Mouse (Mus musculus): ENCODE measurements around the gene Erich3. TPM values are rescaled to one million over a fixed set of nuclear protein-coding genes. Genes with fewer than 3 reads are reported as not detected.

Gene Erich3
- total and polyA plus RNA-seq, 3 experiments = not detected

DNA sequence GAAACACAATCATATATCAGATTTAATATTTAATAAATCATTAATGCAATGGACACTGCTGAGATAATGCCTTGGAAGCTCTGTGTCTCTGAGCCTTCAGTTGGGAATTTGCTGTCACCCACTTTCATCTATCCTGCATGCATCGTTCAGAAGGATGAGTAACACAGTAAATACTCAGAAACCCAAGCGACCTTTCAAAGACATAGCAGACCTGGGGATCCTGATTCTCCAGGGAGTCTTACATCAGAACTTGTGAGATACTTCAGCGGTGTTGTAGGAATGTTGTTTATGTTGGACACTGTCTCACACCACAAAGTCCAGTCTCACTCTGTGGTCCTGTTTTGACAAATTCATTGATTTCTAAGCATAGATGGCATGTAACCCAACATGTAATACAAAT, 97.4 kb downstream of the Erich3 start:
- no peaks in the 10 kb centered on the region for H3K79me2 ChIP-seq (ENCODE audit: control insufficient read depth, insufficient read depth, low read length, poor library complexity)
- no peak overlapping the region for H3K4me3 ChIP-seq (ENCODE audit: control insufficient read depth in 1 of 2, insufficient read depth in 1 of 2, low read depth in 2 of 2, low read length in 2 of 2)
- H3K9me3 ChIP-seq (replicated peaks; ENCODE audit: insufficient read depth, low read length) = no peaks in the 10 kb centered on the region
- H3K4me1 ChIP-seq (ENCODE audit: control insufficient read depth in 1 of 2, insufficient read depth in 2 of 2, low read length in 2 of 2) = no peaks in the 10 kb centered on the region
- no peak for DNase-seq (ENCODE audit: low read depth, low spot score)
- H3K9ac ChIP-seq (ENCODE audit: control insufficient read depth, low read depth, low read length, poor library complexity, severe bottlenecking) = no peak overlapping the region
- H3K27ac ChIP-seq (ENCODE audit: control insufficient read depth, low read depth, low read length) = no peak overlapping the region
- TF ChIP-seq GATA1 (IDR thresholded peaks at IDR 0.05; ENCODE audit: low read depth, low read length) (no peak), CHD1 (IDR thresholded peaks at IDR 0.05; ENCODE audit: low read depth, low read length) (no peak), HCFC1 (IDR thresholded peaks at IDR 0.05; ENCODE audit: low read depth, low read length) (no peak), USF2 (IDR thresholded peaks at IDR 0.05; ENCODE audit: borderline replicate concordance in 1 of 2, insufficient read depth in 1 of 2, low read depth in 1 of 2, low read length in 2 of 2) (no peak), NRF1 (IDR thresholded peaks at IDR 0.05; ENCODE audit: insufficient read depth, low read depth, low read length, poor library complexity, severe bottlenecking) (no peak), MAFK (IDR thresholded peaks at IDR 0.05; ENCODE audit: borderline replicate concordance, low read depth, low read length) (no peak), ZC3H11A (IDR thresholded peaks at IDR 0.05; ENCODE audit: low read depth, low read length) (no peak)
- H3K27me3 ChIP-seq (ENCODE audit: control insufficient read depth in 1 of 2, insufficient read depth in 2 of 2, low read length in 2 of 2) = no peaks in the 10 kb centered on the region
- no peaks in the 10 kb centered on the region for H3K36me3 ChIP-seq (ENCODE audit: control insufficient read depth in 1 of 2, insufficient read depth in 2 of 2, low read length in 2 of 2)

- no peaks in the 10 kb centered on the region for H3K4me1 ChIP-seq (ENCODE audit: control insufficient read depth in 1 of 2, insufficient read depth in 2 of 2, low read length in 2 of 2)
- H3K4me3 ChIP-seq (ENCODE audit: control insufficient read depth in 1 of 2, insufficient read depth in 1 of 2, low read depth in 2 of 2, low read length in 2 of 2) = no peak overlapping the region
- no peak overlapping the region for H3K27ac ChIP-seq (ENCODE audit: control insufficient read depth, low read depth, low read length)
- TF ChIP-seq JUND (IDR thresholded peaks at IDR 0.05; ENCODE audit: low read depth, low read length) (no peak), ELF1 (IDR thresholded peaks at IDR 0.05; ENCODE audit: low read depth, low read length) (no peak), ETS1 (IDR thresholded peaks at IDR 0.05; ENCODE audit: low read depth, low read length) (no peak), CHD2 (IDR thresholded peaks at IDR 0.05; ENCODE audit: low read length) (no peak), E2F4 (IDR thresholded peaks at IDR 0.05; ENCODE audit: borderline replicate concordance, low read depth, low read length) (no peak), CTCF (IDR thresholded peaks at IDR 0.05 in 2 of 3, conservative IDR thresholded peaks at IDR 0.05 in 1 of 3; ENCODE audit: control insufficient read depth in 1 of 3, insufficient read depth in 1 of 3, low read depth in 2 of 3, low read length in 3 of 3, poor library complexity in 1 of 3, severe bottlenecking in 1 of 3) (no peak), CHD1 (IDR thresholded peaks at IDR 0.05; ENCODE audit: low read depth, low read length) (no peak), TBP (IDR thresholded peaks at IDR 0.05; ENCODE audit: low read depth, low read length) (no peak), MYB (IDR thresholded peaks at IDR 0.05; ENCODE audit: low read depth, low read length) (no peak), POLR2AphosphoS5 (IDR thresholded peaks at IDR 0.05; ENCODE audit: borderline replicate concordance, low read depth, low read length) (no peak), MXI1 (IDR thresholded peaks at IDR 0.05; ENCODE audit: low read depth, low read length) (no peak), EP300 (IDR thresholded peaks at IDR 0.05; ENCODE audit: low read depth in 1 of 2, low read length in 2 of 2) (no peak), ZKSCAN1 (IDR thresholded peaks at IDR 0.05; ENCODE audit: low read depth, low read length) (no peak), NRF1 (IDR thresholded peaks at IDR 0.05; ENCODE audit: insufficient read depth, low read depth, low read length, poor library complexity, severe bottlenecking) (no peak), ZNF384 (IDR thresholded peaks at IDR 0.05; ENCODE audit: low read depth, low read length) (no peak), HCFC1 (IDR thresholded peaks at IDR 0.05; ENCODE audit: low read depth, low read length) (no peak), GATA1 (IDR thresholded peaks at IDR 0.05; ENCODE audit: low read depth, low read length) (no peak), ZMIZ1 (IDR thresholded peaks at IDR 0.05; ENCODE audit: low read depth, low read length) (no peak)
- no peaks in the 10 kb centered on the region for H3K79me2 ChIP-seq (ENCODE audit: control insufficient read depth, insufficient read depth, low read length, poor library complexity)
- H3K9me3 ChIP-seq (replicated peaks; ENCODE audit: insufficient read depth, low read length) = no peaks in the 10 kb centered on the region
- no peaks in the 10 kb centered on the region for H3K36me3 ChIP-seq (ENCODE audit: control insufficient read depth in 1 of 2, insufficient read depth in 2 of 2, low read length in 2 of 2)
- no peak for DNase-seq (ENCODE audit: low read depth, low spot score)
- no peak overlapping the region for H3K9ac ChIP-seq (ENCODE audit: control insufficient read depth, low read depth, low read length, poor library complexity, severe bottlenecking)
- no peaks in the 10 kb centered on the region for H3K27me3 ChIP-seq (ENCODE audit: control insufficient read depth in 1 of 2, insufficient read depth in 2 of 2, low read length in 2 of 2)
Observed at GRCm38 (mm10) chr3:154763374-154763773, 99.7 kb downstream of the Erich3 start.

Data from MEL (cell line).